Mouse (Mus musculus) heart, adult 18-20 months (tissue): ENCODE results near the gene Commd7. TPM values are rescaled to one million over a fixed set of nuclear protein-coding genes. Genes with fewer than 3 reads are reported as not detected.
"Not testable (repeated sequence)": the region's sequence is repeated elsewhere in the genome, so short reads cannot be mapped to it uniquely, and the experiment has no call there.

Experiments used
- DNase-seq, 2 experiments: peaks; one replicate each; pipeline ENCODE4 v3.0.0; 2021 to 2022; ENCODE audit warnings: mixed read lengths in 1 of 2
- long read RNA-seq, 2 experiments: library from polyadenylated mRNA; stranded (forward); transcript quantifications; one replicate each; pipeline ENCODE4 v2.0.0; 2021
- total RNA-seq, 2 experiments: library from RNA; stranded (reverse); gene quantifications; 2 replicates each; pipeline ENCODE4 v1.2.3; 2021

Gene Commd7
- 10 to 100 TPM; 15.3 to 15.8 TPM for total RNA-seq
- long read RNA-seq, experiment 1, transcript Commd7-201 (9 exons, 3,210 nt): major isoform, 9 of 13 reads
- long read RNA-seq, experiment 1, partial matches to known transcripts: 1 of 13 reads
- long read RNA-seq, experiment 1, other reads (novel, unspliced or antisense): 2 of 13 reads
- long read RNA-seq, experiment 2, partial matches to known transcripts: 0 of 6 reads
- long read RNA-seq, experiment 2, other reads (novel, unspliced or antisense): 2 of 6 reads

GRCm38 (mm10) chr2:153631976-153632870 lies at the start of gene Commd7:
Gene Commd7, minus strand, starts transcription at chr2:153632781.
- peak; percentile 91 to 96 for DNase-seq

GRCm38 (mm10) chr2:153679959-153680358 lies 47.4 kb upstream of the Commd7 start:
- DNase-seq: no peak

- DNase-seq: no peak
Observed at GRCm38 (mm10) chr2:153677550-153677949, 45.0 kb upstream of the Commd7 start.

- DNase-seq: no peak
Observed at GRCm38 (mm10) chr2:153676944-153677343, 44.4 kb upstream of the Commd7 start.

- not testable (repeated sequence) for DNase-seq
Observed at GRCm38 (mm10) chr2:153675364-153675763, 42.8 kb upstream of the Commd7 start.

GRCm38 (mm10) chr2:153672619-153673018 lies 40.0 kb upstream of the Commd7 start:
- DNase-seq: no peak

GRCm38 (mm10) chr2:153670111-153670510 lies 37.5 kb upstream of the Commd7 start:
- DNase-seq: no peak

- peak; percentile 10 to 61 for DNase-seq
Observed at GRCm38 (mm10) chr2:153668754-153669376, 36.3 kb upstream of the Commd7 start.

GRCm38 (mm10) chr2:153665401-153665800 lies 32.8 kb upstream of the Commd7 start:
- DNase-seq: no peak

- no peak for DNase-seq
Observed at GRCm38 (mm10) chr2:153660616-153661015, 28.0 kb upstream of the Commd7 start.

- DNase-seq: not testable (repeated sequence)
Observed at GRCm38 (mm10) chr2:153657659-153658058, 25.1 kb upstream of the Commd7 start.

- no peak for DNase-seq
Observed at GRCm38 (mm10) chr2:153651681-153652080, 19.1 kb upstream of the Commd7 start.

- DNase-seq: peak in 1 of 2 experiments; percentile 6
Observed at GRCm38 (mm10) chr2:153650014-153650687, 17.6 kb upstream of the Commd7 start.

GRCm38 (mm10) chr2:153649298-153650013 lies 16.9 kb upstream of the Commd7 start, which contains the start of gene Dnmt3b:
Gene Dnmt3b, plus strand, starts transcription at chr2:153649450.
- peak; percentile 63 to 73 for DNase-seq

GRCm38 (mm10) chr2:153648773-153649297 lies 16.3 kb upstream of the Commd7 start:
- DNase-seq: no peak

GRCm38 (mm10) chr2:153642999-153643398 lies 10.4 kb upstream of the Commd7 start:
- DNase-seq: no peak

- no peak for DNase-seq
Observed at GRCm38 (mm10) chr2:153642496-153642895, 9.9 kb upstream of the Commd7 start.

GRCm38 (mm10) chr2:153638977-153639680 lies 6.5 kb upstream of the Commd7 start:
- DNase-seq: no peak

GRCm38 (mm10) chr2:153633259-153633658 lies 678 bp upstream of the Commd7 start:
- DNase-seq: no peak

GRCm38 (mm10) chr2:153632871-153633226 lies 268 bp upstream of the Commd7 start:
- DNase-seq: no peak

- no peak for DNase-seq
Observed at GRCm38 (mm10) chr2:153630950-153631349, 1.6 kb downstream of the Commd7 start.
